Mouse (Mus musculus) testis, adult 2 months (tissue): ENCODE results near the gene Snx30. TPM values are rescaled to one million over a fixed set of nuclear protein-coding genes. Genes with fewer than 3 reads are reported as not detected.

Source experiments
- H3K27ac ChIP-seq: fragments of 200-500 bp; 2 replicates; pipeline ENCODE4 v1.5.1; 2012; ENCODE audit warnings: low read depth, low read length; ENCODE audit not compliant: control insufficient read depth, insufficient read depth
- H3K27me3 ChIP-seq: fragments of 200-500 bp; 2 replicates; pipeline ENCODE4 v1.6.1; 2012; ENCODE audit warnings: mild to moderate bottlenecking, low read length, moderate library complexity; ENCODE audit not compliant: control insufficient read depth, insufficient read depth
- H3K36me3 ChIP-seq: fragments of 200-500 bp; 2 replicates; pipeline ENCODE4 v1.6.1; 2012; ENCODE audit warnings: mild to moderate bottlenecking, low read length; ENCODE audit not compliant: control insufficient read depth, insufficient read depth
- H3K4me1 ChIP-seq: fragments of 200-500 bp; 2 replicates; pipeline ENCODE4 v1.6.1; 2012; ENCODE audit warnings: low read length; ENCODE audit not compliant: control insufficient read depth, insufficient read depth
- H3K4me3 ChIP-seq: fragments of 200-500 bp; 2 replicates; pipeline ENCODE4 v1.5.1; 2012; ENCODE audit warnings: low read depth, mild to moderate bottlenecking, low read length, moderate library complexity, mixed read lengths; ENCODE audit not compliant: control insufficient read depth
- CTCF ChIP-seq: fragments of 200-500 bp; IDR thresholded peaks from 2 replicates; pipeline ENCODE4 v1.5.1; 2012; ENCODE audit warnings: low read depth, mild to moderate bottlenecking, inconsistent platforms, low read length, moderate library complexity; ENCODE audit not compliant: control insufficient read depth, insufficient read depth, insufficient replicate concordance
- POLR2A ChIP-seq: fragments of 200-500 bp; IDR thresholded peaks from 2 replicates; pipeline ENCODE4 v1.6.1; 2012; ENCODE audit warnings: low read depth, mild to moderate bottlenecking, inconsistent platforms, low read length, moderate library complexity; ENCODE audit not compliant: control insufficient read depth
- polyA plus RNA-seq: library from polyadenylated mRNA; depleted of rRNA; stranded (reverse); fragments of >200 nt; gene quantifications from 2 replicates; pipeline ENCODE4 v1.2.3, GENCODE M21; 2012

Gene Snx30
- polyA plus RNA-seq, 1 experiment = 0.57 TPM

GRCm38 (mm10) chr4:59823470-59823869 is 17.8 kb downstream of the Snx30 start:
- H3K4me1 ChIP-seq = 0 out of 2 replicates have a peak, but pooled peaks cover 2% of the 10 kb centered on the region
- no peak overlapping the region for H3K4me3 ChIP-seq
- TF ChIP-seq CTCF (no peak), POLR2A (no peak)
- no peaks in the 10 kb centered on the region for H3K27me3 ChIP-seq
- H3K27ac ChIP-seq = no peak overlapping the region
- H3K36me3 ChIP-seq = no peaks in the 10 kb centered on the region

DNA sequence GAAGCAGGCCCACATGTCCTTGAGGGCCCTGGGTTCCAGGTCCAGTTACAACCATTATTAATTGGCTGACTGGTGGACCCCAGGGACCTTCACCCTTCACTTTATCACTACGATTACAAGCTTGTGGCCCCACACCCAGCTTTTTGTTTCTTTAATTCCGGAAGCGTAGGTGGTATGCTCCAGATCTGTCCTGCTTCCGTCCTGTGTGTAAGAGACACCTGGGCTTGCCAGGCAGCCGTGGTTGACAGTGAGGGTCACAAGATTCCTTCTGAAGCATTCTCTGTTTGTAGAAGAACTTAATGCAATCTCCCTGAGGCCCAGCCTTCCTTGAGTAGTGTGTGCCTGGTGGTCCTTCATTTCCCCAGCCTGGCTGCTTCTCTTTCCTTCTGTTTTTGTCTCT is 19.2 kb downstream of the Snx30 start:
- Histone ChIP-seq H3K27me3 (no peaks in the 10 kb centered on the region), H3K4me1 (no peaks in the 10 kb centered on the region), H3K4me3 (no peak overlapping the region), H3K27ac (no peak overlapping the region), H3K36me3 (no peaks in the 10 kb centered on the region)
- TF ChIP-seq POLR2A = no peak
- TF ChIP-seq CTCF = no peak

- no peak for TF ChIP-seq CTCF
- TF ChIP-seq POLR2A = no peak
- H3K4me3 ChIP-seq = no peak overlapping the region
- no peaks in the 10 kb centered on the region for H3K4me1 ChIP-seq
- no peaks in the 10 kb centered on the region for H3K27me3 ChIP-seq
- H3K27ac ChIP-seq = no peak overlapping the region
- no peaks in the 10 kb centered on the region for H3K36me3 ChIP-seq
These were observed 20.0 kb downstream of the Snx30 start for GRCm38 (mm10) chr4:59825634-59826033.

- Histone ChIP-seq H3K27ac (no peak overlapping the region), H3K4me3 (no peak overlapping the region), H3K27me3 (no peaks in the 10 kb centered on the region), H3K4me1 (no peaks in the 10 kb centered on the region), H3K36me3 (no peaks in the 10 kb centered on the region)
- TF ChIP-seq POLR2A (no peak), CTCF (no peak)
These were observed 20.7 kb downstream of the Snx30 start for GRCm38 (mm10) chr4:59826381-59826780.

- TF ChIP-seq POLR2A = no peak
- no peak for TF ChIP-seq CTCF
- no peaks in the 10 kb centered on the region for H3K4me1 ChIP-seq
These were observed 23.4 kb downstream of the Snx30 start for GRCm38 (mm10) chr4:59829072-59829471.

GRCm38 (mm10) chr4:59831038-59831437 is 25.4 kb downstream of the Snx30 start:
- Histone ChIP-seq H3K4me1 (no peaks in the 10 kb centered on the region), H3K27me3 (no peaks in the 10 kb centered on the region), H3K36me3 (no peaks in the 10 kb centered on the region), H3K27ac (no peak overlapping the region), H3K4me3 (no peak overlapping the region)
- TF ChIP-seq CTCF (no peak), POLR2A (no peak)

More at GRCm38 (mm10) chr4:59829072-59829471, 23.4 kb downstream of the Snx30 start:
- Histone ChIP-seq H3K4me3 (no peak overlapping the region), H3K36me3 (no peaks in the 10 kb centered on the region), H3K27ac (no peak overlapping the region), H3K27me3 (no peaks in the 10 kb centered on the region)

- TF ChIP-seq POLR2A (no peak), CTCF (no peak)
- no peaks in the 10 kb centered on the region for H3K4me1 ChIP-seq
- H3K36me3 ChIP-seq = no peaks in the 10 kb centered on the region
- H3K4me3 ChIP-seq = no peak overlapping the region
- H3K27ac ChIP-seq = no peak overlapping the region
- no peaks in the 10 kb centered on the region for H3K27me3 ChIP-seq
These were observed 27.2 kb downstream of the Snx30 start for GRCm38 (mm10) chr4:59832810-59833209.

DNA sequence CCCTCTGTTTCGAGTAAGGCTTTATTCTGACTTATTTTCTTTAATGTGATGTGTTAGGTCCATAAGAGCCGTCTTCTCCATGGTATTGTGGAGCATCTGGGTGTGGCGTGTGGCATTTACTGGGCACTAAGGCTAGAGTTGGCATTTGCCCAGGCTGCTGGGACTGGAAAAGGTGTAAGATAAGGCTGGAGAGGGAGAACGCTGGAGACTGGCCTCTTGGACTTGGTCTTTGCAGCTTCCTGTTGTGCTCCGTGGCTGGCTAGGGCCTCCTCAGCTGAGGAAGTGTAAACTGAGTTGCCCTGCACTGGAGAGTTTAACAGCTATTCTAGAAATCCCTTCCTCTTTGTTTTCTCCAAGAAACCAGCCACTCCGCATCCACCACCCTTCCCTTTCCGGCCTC is 32.0 kb downstream of the Snx30 start:
- no peaks in the 10 kb centered on the region for H3K36me3 ChIP-seq
- TF ChIP-seq POLR2A (no peak), CTCF (no peak)
- H3K27me3 ChIP-seq = no peaks in the 10 kb centered on the region
- no peak overlapping the region for H3K4me3 ChIP-seq
- no peak overlapping the region for H3K27ac ChIP-seq
- H3K4me1 ChIP-seq = no peaks in the 10 kb centered on the region
